Mouse (Mus musculus) lung, embryonic 16.5 days (tissue): ENCODE results near the gene Fam174b. TPM values are rescaled to one million over a fixed set of nuclear protein-coding genes. Genes with fewer than 3 reads are reported as not detected.

Source experiments
- ATAC-seq: fragments of 200-750 bp; cut with Nextera tagmentation; 2 replicates; pipeline ENCODE4 v1.8.0; 2017; ENCODE audit warnings: low read depth, mild to moderate bottlenecking, moderate library complexity
- H3K27ac ChIP-seq: fragments of 300-500 bp; sonication (generic); 2 replicates; pipeline ENCODE4 v1.5.1; 2014; ENCODE audit warnings: mild to moderate bottlenecking, control low read depth, low read length
- H3K27me3 ChIP-seq: fragments of 300-500 bp; sonication (generic); 2 replicates; pipeline ENCODE4 v1.6.1; 2014; ENCODE audit warnings: low read depth, low read length, mixed read lengths; ENCODE audit not compliant: control insufficient read depth, insufficient read depth
- H3K36me3 ChIP-seq: fragments of 300-500 bp; sonication (generic); 2 replicates; pipeline ENCODE4 v1.6.1; 2014; ENCODE audit warnings: low read length; ENCODE audit not compliant: control insufficient read depth, insufficient read depth
- H3K4me1 ChIP-seq: fragments of 300-500 bp; sonication (generic); replicated peaks from 2 replicates; pipeline ENCODE4 v1.6.1; 2014; ENCODE audit warnings: low read length, mixed read lengths; ENCODE audit not compliant: control insufficient read depth, insufficient read depth
- H3K4me2 ChIP-seq: fragments of 300-500 bp; sonication (generic); 2 replicates; pipeline ENCODE4 v1.6.1; 2014; ENCODE audit warnings: low read depth, low read length, control low read depth
- H3K4me3 ChIP-seq: fragments of 300-500 bp; sonication (generic); 2 replicates; pipeline ENCODE4 v1.5.1; 2014; ENCODE audit warnings: mild to moderate bottlenecking, low read length, control low read depth
- H3K9ac ChIP-seq: fragments of 300-500 bp; sonication (generic); 2 replicates; pipeline ENCODE4 v1.6.1; 2014; ENCODE audit warnings: low read length, control low read depth
- H3K9me3 ChIP-seq: fragments of 300-500 bp; sonication (generic); 2 replicates; pipeline ENCODE4 v1.6.1; 2016; ENCODE audit warnings: low read length; ENCODE audit not compliant: control insufficient read depth
- WGBS: fragments of 180-500 bp; shearing (Covaris S2); extraction: QIAGEN DNeasy Blood & Tissue Kit; methylation state at CpG from one replicate; pipeline ENCODE4 v1.1.7; 2014; 5-methylcytosine and 5-hydroxymethylcytosine counted together
- polyA plus RNA-seq: library from polyadenylated mRNA; unstranded; fragments of >200 nt; fragmentation: Nextera tagmentation; extraction: Ambion mirVana; gene quantifications from 2 replicates; pipeline ENCODE4 v1.2.1, GENCODE M21; 2015

The Fam174b gene
- polyA plus RNA-seq, 1 experiment from 2014 or later = 65.6 TPM

- Histone ChIP-seq H3K36me3 (0 out of 2 replicates have a peak, but pooled peaks cover 4% of the 10 kb centered on the region), H3K4me3 (no peak overlapping the region), H3K27ac (no peak overlapping the region), H3K9me3 (no peaks in the 10 kb centered on the region), H3K27me3 (no peaks in the 10 kb centered on the region), H3K4me1 (0 out of 2 replicates have a peak, but pooled peaks cover 6% of the 10 kb centered on the region), H3K4me2 (no peak overlapping the region), H3K9ac (no peak overlapping the region)
- no peak for ATAC-seq
- 74% methylated on average over 5 of the region's 5 CpGs for WGBS
Measured at GRCm38 (mm10) chr7:73764679-73765078, 24.6 kb downstream of the Fam174b start.

- H3K27ac ChIP-seq = no peak overlapping the region
- no peaks in the 10 kb centered on the region for H3K27me3 ChIP-seq
- WGBS = 43% methylated on average over 7 of the region's 7 CpGs
- H3K4me2 ChIP-seq = no peak overlapping the region
- no peak for ATAC-seq
- no peaks in the 10 kb centered on the region for H3K9me3 ChIP-seq
- 0 out of 2 replicates have a peak, but pooled peaks cover 6% of the 10 kb centered on the region for H3K4me1 ChIP-seq
- 0 out of 2 replicates have a peak, but pooled peaks cover 5% of the 10 kb centered on the region for H3K36me3 ChIP-seq
- no peak overlapping the region for H3K4me3 ChIP-seq
- H3K9ac ChIP-seq = no peak overlapping the region
Measured at GRCm38 (mm10) chr7:73765186-73765903, 25.2 kb downstream of the Fam174b start.

- 0 out of 2 replicates have a peak, but pooled peaks cover 5% of the 10 kb centered on the region for H3K36me3 ChIP-seq
- WGBS = 79% methylated on average over 4 of the region's 4 CpGs
- no peak overlapping the region for H3K4me3 ChIP-seq
- no peak for ATAC-seq
- peaks cover 16% of the 10 kb centered on the region for H3K4me1 ChIP-seq
- H3K4me2 ChIP-seq = no peak overlapping the region
- no peak overlapping the region for H3K9ac ChIP-seq
- H3K27me3 ChIP-seq = no peaks in the 10 kb centered on the region
- H3K9me3 ChIP-seq = no peaks in the 10 kb centered on the region
- no peak overlapping the region for H3K27ac ChIP-seq
Measured at GRCm38 (mm10) chr7:73769224-73769623, 29.1 kb downstream of the Fam174b start.

- Histone ChIP-seq H3K27me3 (no peaks in the 10 kb centered on the region), H3K27ac (peak overlapping the region; percentile 3; the same call in 1 of the 2 replicates), H3K9me3 (no peaks in the 10 kb centered on the region), H3K4me3 (no peak overlapping the region), H3K9ac (0 out of 2 replicates have a peak overlapping the region, but pooled peaks have one; percentile 21), H3K4me1 (peaks cover 12% of the 10 kb centered on the region), H3K4me2 (peak overlapping the region; percentile 18), H3K36me3 (0 out of 2 replicates have a peak, but pooled peaks cover 5% of the 10 kb centered on the region)
- WGBS = 37% methylated on average over 19 of the region's 19 CpGs
- peak; percentile 46 for ATAC-seq
Measured at GRCm38 (mm10) chr7:73771384-73772274, 31.5 kb downstream of the Fam174b start.

DNA sequence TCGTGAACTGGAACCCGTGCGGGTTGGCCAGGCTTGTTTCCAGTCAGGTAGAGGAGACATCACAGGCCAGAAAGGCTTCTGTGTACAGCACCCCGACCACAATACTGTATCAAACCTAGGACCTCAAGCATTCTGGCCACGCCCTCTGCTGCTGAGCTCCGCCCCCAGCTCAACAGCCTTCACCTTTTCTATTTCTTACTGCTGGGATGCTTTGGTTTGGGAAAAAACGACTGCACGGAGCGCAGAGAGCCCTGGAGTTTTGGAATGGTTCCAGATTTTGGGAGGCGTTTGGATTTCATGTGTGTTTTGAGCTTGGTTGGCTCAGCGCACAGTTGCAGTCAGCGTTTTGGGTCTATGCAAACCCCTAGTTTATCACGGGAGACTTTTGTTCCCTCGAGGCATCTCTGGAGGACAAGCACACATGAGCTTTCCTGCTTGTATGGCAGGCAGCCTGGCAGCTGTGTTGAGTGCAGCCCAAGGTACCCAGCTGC lies 32.2 kb downstream of the Fam174b start:
- 0 out of 2 replicates have a peak, but pooled peaks cover 4% of the 10 kb centered on the region for H3K36me3 ChIP-seq
- no peaks in the 10 kb centered on the region for H3K27me3 ChIP-seq
- no peak overlapping the region for H3K4me2 ChIP-seq
- 46% methylated on average over 14 of the region's 14 CpGs for WGBS
- ATAC-seq = peak; percentile 42; the same call in 1 of the 2 replicates
- no peak overlapping the region for H3K4me3 ChIP-seq
- no peaks in the 10 kb centered on the region for H3K9me3 ChIP-seq
- H3K27ac ChIP-seq = 0 out of 2 replicates have a peak overlapping the region, but pooled peaks have one; percentile 30
- no peak overlapping the region for H3K9ac ChIP-seq
- peaks cover 12% of the 10 kb centered on the region for H3K4me1 ChIP-seq

GRCm38 (mm10) chr7:73774781-73775180 lies 34.7 kb downstream of the Fam174b start:
- H3K4me3 ChIP-seq = no peak overlapping the region
- 62% methylated on average over 9 of the region's 9 CpGs for WGBS
- peaks cover 12% of the 10 kb centered on the region for H3K4me1 ChIP-seq
- H3K27me3 ChIP-seq = no peaks in the 10 kb centered on the region
- no peaks in the 10 kb centered on the region for H3K36me3 ChIP-seq
- no peak for ATAC-seq
- no peak overlapping the region for H3K4me2 ChIP-seq
- H3K27ac ChIP-seq = no peak overlapping the region
- no peak overlapping the region for H3K9ac ChIP-seq
- H3K9me3 ChIP-seq = no peaks in the 10 kb centered on the region

DNA sequence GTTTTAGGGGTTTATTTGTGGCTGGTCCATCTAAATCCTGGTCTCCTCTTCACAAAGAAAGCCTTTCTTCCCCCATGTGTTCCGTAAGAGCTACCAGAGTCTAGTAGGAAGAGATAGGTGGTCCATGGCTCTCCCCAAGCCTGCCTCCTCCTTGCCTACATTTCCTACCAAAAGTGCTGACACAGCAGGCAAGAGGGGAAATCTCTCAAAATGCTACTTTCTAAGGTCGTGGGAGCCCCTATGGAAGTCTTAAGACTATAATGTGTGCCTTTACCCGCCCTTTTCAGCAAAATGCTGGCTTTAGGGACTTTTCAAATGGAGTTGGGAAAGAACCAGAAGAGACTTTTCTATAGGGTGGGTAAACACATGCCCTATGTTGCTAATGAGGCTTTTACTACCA lies 37.7 kb downstream of the Fam174b start:
- no peak for ATAC-seq
- Histone ChIP-seq H3K36me3 (no peaks in the 10 kb centered on the region), H3K4me1 (no peaks in the 10 kb centered on the region; the same call in 1 of the 2 replicates), H3K27me3 (no peaks in the 10 kb centered on the region), H3K4me3 (no peak overlapping the region), H3K4me2 (no peak overlapping the region), H3K9ac (no peak overlapping the region), H3K9me3 (no peaks in the 10 kb centered on the region), H3K27ac (no peak overlapping the region)
- WGBS = 74% methylated on average over 3 of the region's 3 CpGs

DNA sequence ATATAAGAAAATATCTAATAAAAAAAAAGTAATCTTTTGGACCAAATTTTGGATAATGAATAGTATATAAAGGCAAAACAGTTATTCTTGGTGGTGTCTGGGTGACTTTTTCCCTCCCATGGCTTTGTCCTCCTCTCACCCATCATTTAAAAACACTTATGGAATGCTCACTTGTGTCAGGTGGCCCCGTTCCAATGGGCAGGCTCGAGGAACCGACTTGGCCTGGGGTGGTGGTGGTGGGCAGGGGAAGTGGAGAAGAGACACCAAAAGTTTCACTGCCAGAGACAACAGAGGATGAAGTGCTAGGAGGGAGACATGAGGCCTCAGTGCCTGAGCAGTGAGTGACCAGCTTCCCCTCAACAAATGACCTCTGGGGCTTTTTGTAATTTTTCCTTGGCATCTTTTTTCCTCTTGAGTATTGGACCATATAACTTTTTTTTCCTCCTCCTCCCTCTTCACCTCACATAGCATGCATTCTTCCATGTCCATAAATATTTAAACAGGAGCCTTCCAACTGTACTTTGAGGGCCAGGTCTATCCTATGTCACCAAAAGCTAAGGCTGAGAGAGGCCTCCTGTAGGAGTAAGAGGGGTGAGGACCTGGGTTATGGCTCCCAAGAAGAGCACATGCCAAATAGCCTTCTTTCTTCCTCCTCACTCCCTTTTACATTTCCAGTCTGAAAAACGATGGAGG lies 44.8 kb downstream of the Fam174b start:
- no peak for ATAC-seq
- Histone ChIP-seq H3K4me3 (no peak overlapping the region), H3K27me3 (no peaks in the 10 kb centered on the region), H3K9ac (no peak overlapping the region), H3K4me2 (no peak overlapping the region), H3K36me3 (no peaks in the 10 kb centered on the region), H3K27ac (no peak overlapping the region), H3K9me3 (no peaks in the 10 kb centered on the region), H3K4me1 (no peaks in the 10 kb centered on the region; the same call in 1 of the 2 replicates)
- WGBS = 47% methylated on average over 4 of the region's 4 CpGs
